Mouse (Mus musculus): Measurements from ENCODE around the gene Tmpo. TPM values are rescaled to one million over a fixed set of nuclear protein-coding genes. Genes with fewer than 3 reads are reported as not detected.
A peak's percentile ranks its signal among the peaks of the same experiment; 100 is the strongest.

Tmpo gene
- total RNA-seq (2021): 10 to 100 TPM; 40.4 to 40.6 TPM
- long read RNA-seq, experiment 1, transcript Tmpo-203 (8 exons, 1,854 nt): minor isoform, 7 of 37 reads
- long read RNA-seq, experiment 1, transcript Tmpo-205 (6 exons, 1,842 nt): major isoform, 15 of 37 reads
- long read RNA-seq, experiment 1, transcript Tmpo-204 (7 exons, 1,953 nt): minor isoform, 5 of 37 reads
- long read RNA-seq, experiment 1, transcript Tmpo-201 (4 exons, 3,772 nt): minor isoform, 6 of 37 reads
- long read RNA-seq, experiment 1, partial matches to known transcripts: 1 of 37 reads
- long read RNA-seq, experiment 1, other reads (novel, unspliced or antisense): 0 of 37 reads
- long read RNA-seq, experiment 2, full-length matches to known transcripts: 23 of 25 reads
- long read RNA-seq, experiment 2, partial matches to known transcripts: 0 of 25 reads
- long read RNA-seq, experiment 2, other reads (novel, unspliced or antisense): 2 of 25 reads

GRCm38 (mm10) chr10:91180761-91181460 lies at the start of gene Tmpo:
Gene Tmpo (minus strand): TSS chr10:91181315.
- TF ChIP-seq CTCF (IDR thresholded peaks at IDR 0.05): no peak
- Histone ChIP-seq H3K4me3 (peak within 1 kb of the TSS; percentile 73), H3K27ac (peak within 1 kb of the TSS; percentile 98)
- no peak for DNase-seq (ENCODE audit: extremely low spot score in 1 of 2, low spot score in 2 of 2)
- intact Hi-C loops (cut with DNase I): no loop called here

GRCm38 (mm10) chr10:91230400-91230799 lies 49.3 kb upstream of the Tmpo start:
- Histone ChIP-seq H3K4me3 (no peak overlapping the region), H3K27ac (no peak overlapping the region)
- intact Hi-C loops (cut with DNase I): no loop called here
- no peak for DNase-seq (ENCODE audit: extremely low spot score in 1 of 2, low spot score in 2 of 2)
- no peak for TF ChIP-seq CTCF (IDR thresholded peaks at IDR 0.05)

GRCm38 (mm10) chr10:91229518-91229961 lies 48.4 kb upstream of the Tmpo start:
- Histone ChIP-seq H3K4me3 (peak overlapping the region; percentile 9; the same call in 1 of the 2 replicates), H3K27ac (no peak overlapping the region)
- DNase-seq (ENCODE audit: extremely low spot score in 1 of 2, low spot score in 2 of 2): peak in 1 of 2 experiments; percentile 19
- intact Hi-C loops (cut with DNase I): no loop called here
- no peak for TF ChIP-seq CTCF (IDR thresholded peaks at IDR 0.05)

GRCm38 (mm10) chr10:91228924-91229517 lies 47.9 kb upstream of the Tmpo start:
- no peak overlapping the region for H3K27ac ChIP-seq
- H3K4me3 ChIP-seq: peak overlapping the region; percentile 9; the same call in 1 of the 2 replicates
- no peak; the same call in 1 of the 2 replicates for TF ChIP-seq CTCF (IDR thresholded peaks at IDR 0.05)
- intact Hi-C loops (cut with DNase I): no loop called here
- no peak for DNase-seq (ENCODE audit: extremely low spot score in 1 of 2, low spot score in 2 of 2)

- no peak for DNase-seq (ENCODE audit: extremely low spot score in 1 of 2, low spot score in 2 of 2)
- TF ChIP-seq CTCF (IDR thresholded peaks at IDR 0.05): no peak
- Histone ChIP-seq H3K27ac (no peak overlapping the region), H3K4me3 (no peak overlapping the region)
- intact Hi-C loops (cut with DNase I): no loop called here
Observed at GRCm38 (mm10) chr10:91227034-91227433, 45.9 kb upstream of the Tmpo start.

- DNase-seq (ENCODE audit: extremely low spot score in 1 of 2, low spot score in 2 of 2): no peak
- intact Hi-C loops (cut with DNase I): no loop called here
- no peak overlapping the region for H3K27ac ChIP-seq
- no peak overlapping the region for H3K4me3 ChIP-seq
- TF ChIP-seq CTCF (IDR thresholded peaks at IDR 0.05): no peak
Observed at GRCm38 (mm10) chr10:91222398-91223236, 41.5 kb upstream of the Tmpo start.

GRCm38 (mm10) chr10:91208899-91209667 lies 28.0 kb upstream of the Tmpo start:
- no peak for TF ChIP-seq CTCF (IDR thresholded peaks at IDR 0.05)
- H3K4me3 ChIP-seq: no peak overlapping the region
- intact Hi-C loops (cut with DNase I): no loop called here
- no peak for DNase-seq (ENCODE audit: extremely low spot score in 1 of 2, low spot score in 2 of 2)
- no peak overlapping the region for H3K27ac ChIP-seq

- H3K4me3 ChIP-seq: no peak overlapping the region
- TF ChIP-seq CTCF (IDR thresholded peaks at IDR 0.05): no peak
- intact Hi-C loops (cut with DNase I): no loop called here
- H3K27ac ChIP-seq: no peak overlapping the region
- DNase-seq (ENCODE audit: extremely low spot score in 1 of 2, low spot score in 2 of 2): no peak
Observed at GRCm38 (mm10) chr10:91208461-91208860, 27.3 kb upstream of the Tmpo start.

GRCm38 (mm10) chr10:91207275-91207674 lies 26.2 kb upstream of the Tmpo start:
- intact Hi-C loops (cut with DNase I): no loop called here
- no peak for DNase-seq (ENCODE audit: extremely low spot score in 1 of 2, low spot score in 2 of 2)
- Histone ChIP-seq H3K4me3 (no peak overlapping the region), H3K27ac (no peak overlapping the region)
- peak; percentile 13 for TF ChIP-seq CTCF (IDR thresholded peaks at IDR 0.05)

- no peak overlapping the region for H3K4me3 ChIP-seq
- no peak for TF ChIP-seq CTCF (IDR thresholded peaks at IDR 0.05)
- DNase-seq (ENCODE audit: extremely low spot score in 1 of 2, low spot score in 2 of 2): no peak
- no peak overlapping the region for H3K27ac ChIP-seq
- intact Hi-C loops (cut with DNase I): no loop called here
Observed at GRCm38 (mm10) chr10:91205632-91206031, 24.5 kb upstream of the Tmpo start.
